Mouse (Mus musculus) urinary bladder, postnatal 10 days (tissue): ENCODE results near the gene Ubr3.
A peak's percentile ranks its signal among the peaks of the same experiment; 100 is the strongest.

Experiments
- DNase-seq: peaks from one replicate; pipeline ENCODE4 v3.0.0; 2022; ENCODE audit warnings: low spot score

The Ubr3 gene

DNA sequence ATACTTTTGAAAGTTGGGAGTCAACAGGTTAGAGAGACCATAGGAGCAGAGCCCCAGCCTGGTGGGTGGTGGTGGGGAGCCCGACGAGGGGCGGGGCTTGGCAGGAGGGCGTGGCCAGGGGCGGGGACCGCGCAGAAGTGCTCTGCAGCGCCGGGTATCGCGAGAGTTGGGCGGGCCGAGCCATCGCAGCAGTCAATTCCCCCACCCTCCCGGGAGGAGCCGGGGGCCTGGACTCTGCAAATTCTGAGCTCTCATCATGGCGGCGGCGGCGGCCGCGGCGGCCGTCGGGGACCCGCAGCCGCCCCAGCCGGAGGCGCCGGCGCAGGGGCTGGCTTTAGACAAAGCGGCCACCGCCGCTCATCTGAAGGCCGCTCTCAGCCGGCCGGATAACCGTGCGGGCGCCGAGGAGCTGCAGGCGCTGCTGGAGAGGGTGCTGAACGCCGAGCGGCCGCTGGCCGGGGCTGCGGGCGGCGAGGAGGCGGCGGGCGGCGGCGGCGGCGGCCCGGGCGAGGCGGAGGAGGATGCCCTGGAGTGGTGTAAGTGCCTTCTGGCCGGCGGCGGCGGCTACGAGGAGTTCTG, at the start of gene Ubr3:
Gene Ubr3, plus strand, starts transcription at position 208 of the 579 bp plus-strand sequence.
- DNase-seq, result peak; percentile 93

GRCm38 (mm10) chr2:69849215-69849614, 47.8 kb upstream of the Ubr3 start:
- no peak for DNase-seq

DNA sequence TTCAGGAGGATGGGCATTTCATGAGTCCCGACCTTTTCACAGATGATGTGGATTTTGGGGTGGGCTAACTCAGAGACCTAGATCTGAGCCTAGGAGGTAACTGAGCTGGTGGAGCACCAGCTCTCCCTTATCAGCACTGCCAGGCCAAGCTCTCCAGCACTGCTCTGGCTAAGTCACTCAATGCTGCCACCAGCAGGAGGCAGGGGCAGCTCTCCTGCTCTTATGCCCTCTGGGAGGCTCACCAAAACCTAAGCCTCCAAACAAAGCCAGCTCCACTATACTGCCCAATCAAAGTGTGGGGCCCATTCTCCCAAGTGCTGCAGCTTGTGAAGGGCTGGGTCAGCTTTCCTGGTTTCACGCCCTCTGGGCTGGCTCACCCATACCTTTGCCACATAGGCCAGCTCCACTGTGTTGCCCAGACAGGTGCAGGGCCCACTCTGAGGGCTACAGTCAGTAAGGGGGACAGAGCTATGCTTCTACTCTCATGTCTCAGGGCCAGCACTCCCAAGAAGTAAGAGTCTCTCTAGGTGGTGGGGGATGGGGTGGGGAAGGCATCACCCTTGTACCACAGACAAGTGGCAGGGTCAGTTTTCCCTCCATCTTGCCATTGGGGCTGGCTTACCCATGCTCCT, 45.5 kb upstream of the Ubr3 start:
- no peak for DNase-seq

GRCm38 (mm10) chr2:69856392-69856791, 40.7 kb upstream of the Ubr3 start:
- no peak for DNase-seq

GRCm38 (mm10) chr2:69857882-69858281, 39.2 kb upstream of the Ubr3 start:
- no peak for DNase-seq

DNA sequence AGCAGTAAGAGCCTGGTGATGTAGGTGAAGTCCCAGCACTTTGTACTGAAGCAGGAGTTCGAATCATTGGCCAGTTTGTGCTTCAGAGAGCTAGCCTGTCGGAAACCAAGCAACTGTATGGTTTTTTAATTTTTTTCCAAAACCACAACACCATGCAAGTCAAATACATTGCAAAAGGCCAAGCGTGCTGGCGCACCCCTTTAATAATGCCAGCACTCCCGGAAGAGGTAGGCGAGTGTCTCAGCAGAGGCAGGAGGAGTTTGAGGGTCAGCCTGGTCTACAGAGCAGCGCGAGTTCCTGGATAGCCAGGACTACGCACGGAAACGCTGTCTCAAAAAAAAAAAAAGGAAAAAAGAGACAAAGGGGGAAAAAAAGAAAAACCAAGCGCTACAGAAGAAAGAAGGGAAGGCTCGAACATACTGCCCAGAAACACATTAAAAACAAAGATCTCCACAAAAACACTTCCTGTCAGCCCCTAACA, 36.0 kb upstream of the Ubr3 start:
- no peak for DNase-seq

DNA sequence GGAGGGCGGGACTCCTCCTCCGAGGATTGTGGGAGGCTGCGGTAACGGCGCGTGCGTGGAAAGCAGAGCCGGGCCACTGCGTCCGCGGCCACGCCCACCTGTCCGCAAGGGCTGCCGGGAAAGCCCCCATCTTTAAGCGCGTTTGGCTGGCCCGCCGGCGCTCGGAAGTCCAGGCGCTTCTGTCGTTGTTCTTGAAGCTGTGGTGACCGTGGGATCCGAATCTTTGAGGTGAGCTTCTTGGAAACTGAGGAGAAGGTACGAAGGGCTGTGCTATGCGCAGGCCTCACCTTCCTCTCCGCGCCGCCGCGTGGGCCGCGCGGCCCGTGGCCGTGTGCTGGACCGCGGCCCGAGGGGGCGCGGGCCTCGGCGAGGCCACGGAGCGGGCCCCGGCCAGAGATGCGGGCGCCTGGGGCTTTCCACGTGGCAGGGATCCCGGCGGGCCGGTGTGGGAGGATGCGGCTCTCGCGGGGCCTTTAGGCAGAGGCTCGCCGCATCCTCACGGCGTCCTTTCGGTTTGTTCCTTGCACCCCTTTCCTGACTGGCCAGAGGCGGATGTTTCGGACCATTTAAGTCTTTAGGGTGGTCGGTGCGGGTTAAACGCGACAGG, 35.5 kb upstream of the Ubr3 start, which contains the start of gene Ssb:
Gene Ssb, plus strand, starts transcription at position 78 of the 607 bp plus-strand sequence.
- peak; percentile 70 for DNase-seq

DNA sequence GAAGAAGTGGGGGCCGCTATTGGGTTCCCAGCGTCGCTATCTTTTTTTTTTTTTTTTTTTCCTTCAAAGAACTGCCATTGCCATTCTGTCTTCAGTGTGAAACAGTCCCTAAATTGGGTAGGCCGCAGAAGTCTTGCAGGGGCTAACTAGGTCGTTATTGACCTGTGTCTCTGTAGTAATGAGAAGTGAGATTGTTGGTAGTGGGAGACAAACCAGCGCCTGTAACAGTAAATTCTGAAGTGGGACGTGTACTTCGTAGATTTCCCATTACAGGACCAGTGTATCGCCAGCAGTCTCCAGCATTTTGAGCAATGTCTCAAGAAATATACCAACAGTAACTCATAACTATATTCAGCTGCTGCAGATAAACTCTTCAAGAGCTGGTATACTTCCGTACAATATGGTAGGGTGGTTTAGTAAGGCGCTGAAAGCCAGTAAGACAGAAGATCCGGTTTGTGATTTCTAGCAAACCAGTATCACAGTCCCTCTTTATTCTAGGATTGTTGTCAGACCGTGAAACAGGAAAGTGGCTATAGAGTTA, 34.9 kb upstream of the Ubr3 start:
- DNase-seq, result no peak

GRCm38 (mm10) chr2:69883990-69884391, 13.1 kb upstream of the Ubr3 start:
- DNase-seq, result no peak

DNA sequence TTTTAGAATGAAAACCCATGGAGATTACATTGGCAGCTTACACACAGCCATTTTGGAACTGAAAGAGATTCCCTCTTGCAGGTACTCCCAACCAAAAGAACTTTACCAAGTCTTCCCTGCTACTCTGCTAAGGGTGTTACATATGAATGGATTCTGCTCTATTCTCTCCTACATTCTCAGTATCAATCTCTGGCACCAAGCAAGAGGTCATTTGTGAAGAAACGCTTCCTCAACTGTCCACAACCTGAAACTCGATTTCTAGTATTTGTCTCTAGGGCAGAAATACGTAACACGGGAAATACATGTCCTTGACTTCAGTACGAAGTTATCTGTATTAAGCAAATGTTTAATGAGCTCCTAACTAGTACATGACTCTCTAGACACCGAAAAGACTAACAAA, 12.5 kb upstream of the Ubr3 start:
- DNase-seq, result no peak

- DNase-seq, result no peak
These were observed 12.0 kb upstream of the Ubr3 start for GRCm38 (mm10) chr2:69885050-69885449.

- peak; percentile 57 for DNase-seq
These were observed 11.4 kb upstream of the Ubr3 start, which contains the start of gene Mettl5 for GRCm38 (mm10) chr2:69885451-69886305. Gene Mettl5 (minus strand): TSS chr2:69885615.

- DNase-seq, result no peak
These were observed 8.1 kb upstream of the Ubr3 start for GRCm38 (mm10) chr2:69888957-69889356.

GRCm38 (mm10) chr2:69890843-69891242, 6.2 kb upstream of the Ubr3 start:
- no peak for DNase-seq

- no peak for DNase-seq
These were observed 3.9 kb upstream of the Ubr3 start for GRCm38 (mm10) chr2:69893145-69893544.

GRCm38 (mm10) chr2:69893891-69894290, 3.2 kb upstream of the Ubr3 start:
- DNase-seq, result no peak

DNA sequence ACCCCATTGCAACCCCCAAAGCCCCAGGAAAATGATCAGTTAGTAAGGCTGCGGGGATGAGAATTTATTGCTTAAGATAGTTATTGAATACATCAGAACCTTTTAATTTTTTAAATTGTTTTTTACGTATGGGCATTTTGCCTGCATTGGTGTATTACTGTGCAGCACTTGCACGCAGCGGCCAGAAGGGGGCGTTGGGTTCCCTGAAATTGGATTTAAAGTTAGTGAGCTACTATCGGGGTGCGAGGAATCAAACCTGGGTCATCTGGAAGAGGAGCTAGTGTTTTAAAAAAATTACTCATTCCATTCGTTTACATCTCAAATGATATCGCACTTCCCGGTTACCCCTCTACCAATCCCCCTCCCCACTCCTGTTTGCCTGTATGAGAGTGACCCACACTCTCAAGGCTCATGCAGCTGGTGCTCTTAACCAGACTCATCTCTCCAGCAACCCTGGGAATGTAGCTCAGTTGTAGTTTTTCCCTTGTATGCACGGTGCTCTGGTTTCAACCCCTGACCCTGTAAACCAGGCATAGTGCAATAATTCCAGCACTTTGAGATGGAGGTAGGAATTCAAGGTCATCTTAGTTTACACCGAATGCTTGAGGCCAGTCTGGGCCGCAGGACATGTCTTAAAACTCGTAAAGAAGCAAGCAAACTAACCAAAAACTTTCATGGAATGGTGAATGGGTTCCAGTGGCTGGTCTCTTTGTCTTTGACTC, 1.4 kb upstream of the Ubr3 start:
- DNase-seq, result no peak

GRCm38 (mm10) chr2:69896224-69896581, 843 bp upstream of the Ubr3 start:
- no peak for DNase-seq

DNA sequence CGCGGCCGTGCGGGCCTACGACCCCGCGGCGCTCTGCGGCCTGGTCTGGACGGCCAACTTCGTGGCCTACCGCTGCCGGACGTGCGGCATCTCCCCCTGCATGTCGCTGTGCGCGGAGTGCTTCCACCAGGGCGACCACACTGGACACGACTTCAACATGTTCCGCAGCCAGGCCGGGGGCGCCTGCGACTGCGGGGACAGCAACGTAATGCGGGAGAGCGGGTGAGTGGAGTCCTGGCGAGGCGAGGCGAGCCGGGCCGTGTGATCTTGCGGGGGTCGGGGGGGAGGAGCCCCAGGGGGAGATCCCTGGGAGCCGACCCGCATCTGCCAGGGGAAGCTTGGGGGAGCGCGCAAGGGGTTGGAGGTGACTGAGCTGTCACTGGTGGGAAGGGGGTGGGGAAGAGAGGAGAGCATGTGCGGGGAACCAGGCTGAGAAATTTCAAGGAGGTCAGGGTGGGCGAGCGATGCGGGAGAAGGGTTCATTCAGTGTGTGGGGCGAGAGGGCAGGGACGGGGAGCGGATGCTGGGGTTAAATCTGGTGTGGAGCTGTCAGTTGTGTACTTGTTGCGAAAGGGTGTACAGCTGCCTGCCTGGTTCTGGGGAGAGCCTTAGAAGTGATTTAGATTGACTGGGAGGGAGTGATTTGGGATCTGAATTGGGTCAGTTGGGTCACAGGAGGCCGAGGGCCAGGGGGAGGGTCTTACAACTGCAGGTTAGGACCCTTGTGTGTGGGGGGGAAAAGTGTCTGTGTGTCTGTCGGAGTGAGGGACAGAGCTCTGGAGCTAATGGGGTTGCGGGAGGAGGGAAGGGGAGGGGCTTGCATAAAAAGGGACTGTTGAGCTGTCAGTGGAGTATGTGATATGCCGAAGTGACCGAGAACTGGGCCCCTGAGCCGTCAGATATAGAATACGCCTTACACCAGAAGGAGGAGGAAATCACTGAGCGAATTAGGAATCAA, 851 bp downstream of the Ubr3 start:
- no peak for DNase-seq

DNA sequence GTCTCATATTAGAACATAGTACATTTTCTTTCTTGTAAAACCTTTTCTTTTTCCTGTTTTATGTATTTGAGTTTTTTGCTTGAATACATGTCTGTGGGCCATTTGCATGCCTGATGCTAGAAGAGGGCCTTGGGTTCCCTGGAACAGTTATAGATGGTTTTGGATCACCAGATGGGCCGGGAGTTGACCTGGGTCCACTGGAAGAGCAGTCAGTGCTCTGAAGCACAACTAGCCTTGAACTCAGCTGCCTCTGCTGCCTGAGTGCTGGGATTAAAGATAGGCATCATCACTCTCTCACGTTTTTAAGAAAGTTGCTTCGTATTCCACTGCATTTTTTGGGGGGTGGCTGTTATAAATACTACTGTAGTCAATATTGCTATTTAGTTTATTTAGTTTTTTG, 6.5 kb downstream of the Ubr3 start:
- no peak for DNase-seq
